Mouse (Mus musculus): ENCODE measurements around the gene Rnf6. TPM values are rescaled to one million over a fixed set of nuclear protein-coding genes. Genes with fewer than 3 reads are reported as not detected.

The Rnf6 gene
- polyA plus RNA-seq, 1 experiment from 2014 or later: 42.6 TPM

GRCm38 (mm10) chr5:146251663-146252429, 30.5 kb upstream of the Rnf6 start:
- 31% methylated on average over 5 of the region's 5 CpGs for WGBS
- ATAC-seq (peak; percentile 61), DNase-seq (ENCODE audit: low spot score) (peak; percentile 64)
- Histone ChIP-seq H3K27ac (ENCODE audit: low read length) (peak overlapping the region; percentile 63), H3K4me1 (ENCODE audit: insufficient read depth, low read depth, low read length) (peaks cover 29% of the 10 kb centered on the region), H3K9ac (replicated peaks; ENCODE audit: low read depth) (no peak overlapping the region), H3K4me3 (ENCODE audit: low read depth, low read length) (no peak overlapping the region), H3K27me3 (replicated peaks; ENCODE audit: insufficient read depth, low read length) (no peaks in the 10 kb centered on the region), H3K4me2 (replicated peaks; ENCODE audit: low read depth, low read length) (no peak overlapping the region), H3K9me3 (ENCODE audit: low read length) (no peaks in the 10 kb centered on the region), H3K36me3 (ENCODE audit: insufficient read depth, low read length) (no peaks in the 10 kb centered on the region)
- TF ChIP-seq CTCF (IDR thresholded peaks at IDR 0.05) (no peak), EP300 (IDR thresholded peaks at IDR 0.05) (peak; percentile 80)

- Histone ChIP-seq H3K9ac (replicated peaks; ENCODE audit: low read depth) (no peak overlapping the region), H3K9me3 (ENCODE audit: low read length) (no peaks in the 10 kb centered on the region), H3K4me3 (ENCODE audit: low read depth, low read length) (no peak overlapping the region), H3K36me3 (ENCODE audit: insufficient read depth, low read length) (no peaks in the 10 kb centered on the region), H3K4me1 (ENCODE audit: insufficient read depth, low read depth, low read length) (peaks cover 29% of the 10 kb centered on the region), H3K4me2 (replicated peaks; ENCODE audit: low read depth, low read length) (no peak overlapping the region), H3K27me3 (replicated peaks; ENCODE audit: insufficient read depth, low read length) (no peaks in the 10 kb centered on the region), H3K27ac (ENCODE audit: low read length) (no peak overlapping the region; the same call in 1 of the 2 replicates)
- ATAC-seq (peak; percentile 22; the same call in 1 of the 2 replicates), DNase-seq (ENCODE audit: low spot score) (peak; percentile 53)
- WGBS: 62% methylated on average over 12 of the region's 12 CpGs
- TF ChIP-seq EP300 (IDR thresholded peaks at IDR 0.05): no peak
- no peak for TF ChIP-seq CTCF (IDR thresholded peaks at IDR 0.05)
Measured at GRCm38 (mm10) chr5:146250369-146251075, 29.2 kb upstream of the Rnf6 start.

GRCm38 (mm10) chr5:146248746-146249145, 27.4 kb upstream of the Rnf6 start:
- TF ChIP-seq CTCF (IDR thresholded peaks at IDR 0.05): no peak
- 0 out of 2 replicates have a peak, but pooled peaks have one; percentile 3 for TF ChIP-seq EP300 (IDR thresholded peaks at IDR 0.05)
- no peak overlapping the region for H3K27ac ChIP-seq (ENCODE audit: low read length)
- no peak overlapping the region for H3K4me2 ChIP-seq (replicated peaks; ENCODE audit: low read depth, low read length)
- H3K27me3 ChIP-seq (replicated peaks; ENCODE audit: insufficient read depth, low read length): no peaks in the 10 kb centered on the region
- no peak overlapping the region for H3K9ac ChIP-seq (replicated peaks; ENCODE audit: low read depth)
- peaks cover 29% of the 10 kb centered on the region for H3K4me1 ChIP-seq (ENCODE audit: insufficient read depth, low read depth, low read length)
- DNase-seq (ENCODE audit: low spot score) (peak; percentile 93), ATAC-seq (peak; percentile 80)
- H3K9me3 ChIP-seq (ENCODE audit: low read length): no peaks in the 10 kb centered on the region
- H3K4me3 ChIP-seq (ENCODE audit: low read depth, low read length): no peak overlapping the region
- WGBS: 45% methylated on average over 10 of the region's 10 CpGs
- no peaks in the 10 kb centered on the region for H3K36me3 ChIP-seq (ENCODE audit: insufficient read depth, low read length)

- ATAC-seq (no peak), DNase-seq (ENCODE audit: low spot score) (peak; percentile 24)
- Histone ChIP-seq H3K9ac (replicated peaks; ENCODE audit: low read depth) (no peak overlapping the region), H3K27me3 (replicated peaks; ENCODE audit: insufficient read depth, low read length) (no peaks in the 10 kb centered on the region), H3K4me2 (replicated peaks; ENCODE audit: low read depth, low read length) (no peak overlapping the region), H3K4me1 (ENCODE audit: insufficient read depth, low read depth, low read length) (peaks cover 29% of the 10 kb centered on the region), H3K4me3 (ENCODE audit: low read depth, low read length) (no peak overlapping the region), H3K36me3 (ENCODE audit: insufficient read depth, low read length) (no peaks in the 10 kb centered on the region), H3K9me3 (ENCODE audit: low read length) (no peaks in the 10 kb centered on the region), H3K27ac (ENCODE audit: low read length) (0 out of 2 replicates have a peak overlapping the region, but pooled peaks have one; percentile 15)
- 51% methylated on average over 5 of the region's 5 CpGs for WGBS
- TF ChIP-seq CTCF (IDR thresholded peaks at IDR 0.05) (no peak), EP300 (IDR thresholded peaks at IDR 0.05) (no peak)
Measured at GRCm38 (mm10) chr5:146247709-146248108, 26.4 kb upstream of the Rnf6 start.

- Histone ChIP-seq H3K36me3 (ENCODE audit: insufficient read depth, low read length) (no peaks in the 10 kb centered on the region), H3K27me3 (replicated peaks; ENCODE audit: insufficient read depth, low read length) (no peaks in the 10 kb centered on the region), H3K9me3 (ENCODE audit: low read length) (no peaks in the 10 kb centered on the region), H3K4me1 (ENCODE audit: insufficient read depth, low read depth, low read length) (peaks cover 19% of the 10 kb centered on the region; the same call in 1 of the 2 replicates), H3K4me3 (ENCODE audit: low read depth, low read length) (no peak overlapping the region), H3K4me2 (replicated peaks; ENCODE audit: low read depth, low read length) (no peak overlapping the region), H3K27ac (ENCODE audit: low read length) (no peak overlapping the region), H3K9ac (replicated peaks; ENCODE audit: low read depth) (no peak overlapping the region)
- ATAC-seq (no peak), DNase-seq (ENCODE audit: low spot score) (no peak)
- 79% methylated on average over 1 of the region's 1 CpGs for whole genome bisulfite sequencing
- TF ChIP-seq CTCF (IDR thresholded peaks at IDR 0.05): no peak
- no peak for TF ChIP-seq EP300 (IDR thresholded peaks at IDR 0.05)
Measured at GRCm38 (mm10) chr5:146246386-146246785, 25.0 kb upstream of the Rnf6 start.

DNA sequence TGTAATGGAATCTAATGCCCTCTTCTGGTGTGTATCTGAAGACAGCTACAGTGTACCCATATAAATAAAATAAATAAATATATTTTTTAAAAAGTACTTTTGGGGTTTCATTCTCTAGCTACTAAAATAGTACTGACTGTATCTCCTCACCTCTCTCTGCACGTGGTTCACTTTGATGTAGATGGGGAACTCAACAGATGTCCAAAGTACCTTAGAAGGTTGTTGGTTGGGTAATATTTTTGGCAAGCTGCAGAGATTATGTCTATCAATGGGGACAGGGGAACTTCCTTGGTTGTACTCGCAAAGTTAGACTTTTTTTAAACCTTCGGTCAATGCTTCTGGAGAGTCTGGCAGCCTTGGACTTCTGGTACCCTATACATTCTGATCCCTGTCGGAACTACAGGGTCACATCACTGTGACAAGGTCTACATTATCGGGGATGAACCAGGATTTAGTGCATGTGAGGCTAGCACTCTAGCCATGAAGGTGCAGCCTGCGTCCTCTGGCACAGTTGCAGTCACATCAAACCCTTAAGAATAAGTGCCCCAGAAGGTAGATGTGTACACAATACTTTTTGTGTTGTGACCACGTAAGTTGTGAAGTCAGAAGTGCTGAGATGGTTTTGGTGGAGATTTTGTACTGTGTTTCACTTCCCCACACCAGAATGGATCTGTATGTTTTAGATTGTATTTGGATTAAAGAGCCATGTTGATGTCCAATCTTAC, 24.5 kb upstream of the Rnf6 start:
- no peak overlapping the region for H3K4me3 ChIP-seq (ENCODE audit: low read depth, low read length)
- H3K4me2 ChIP-seq (replicated peaks; ENCODE audit: low read depth, low read length): no peak overlapping the region
- no peak overlapping the region for H3K9ac ChIP-seq (replicated peaks; ENCODE audit: low read depth)
- H3K27ac ChIP-seq (ENCODE audit: low read length): no peak overlapping the region
- H3K27me3 ChIP-seq (replicated peaks; ENCODE audit: insufficient read depth, low read length): no peaks in the 10 kb centered on the region
- no peaks in the 10 kb centered on the region for H3K36me3 ChIP-seq (ENCODE audit: insufficient read depth, low read length)
- TF ChIP-seq CTCF (IDR thresholded peaks at IDR 0.05) (no peak), EP300 (IDR thresholded peaks at IDR 0.05) (no peak)
- no peak for DNase-seq (ENCODE audit: low spot score)
- H3K4me1 ChIP-seq (ENCODE audit: insufficient read depth, low read depth, low read length): peaks cover 15% of the 10 kb centered on the region; the same call in 1 of the 2 replicates
- no peak for ATAC-seq
- 86% methylated on average over 7 of the region's 7 CpGs for WGBS
- H3K9me3 ChIP-seq (ENCODE audit: low read length): no peaks in the 10 kb centered on the region

Data from lung, postnatal 0 days (tissue).